Mouse (Mus musculus) kidney, postnatal 36 days (tissue): ENCODE measurements around the gene Flt4.

Experiments
- DNase-seq, 2 experiments: peaks; one replicate each; pipeline ENCODE4 v3.0.0; 2021 to 2022; ENCODE audit warnings: mixed read lengths in 2 of 2

Gene Flt4

DNA sequence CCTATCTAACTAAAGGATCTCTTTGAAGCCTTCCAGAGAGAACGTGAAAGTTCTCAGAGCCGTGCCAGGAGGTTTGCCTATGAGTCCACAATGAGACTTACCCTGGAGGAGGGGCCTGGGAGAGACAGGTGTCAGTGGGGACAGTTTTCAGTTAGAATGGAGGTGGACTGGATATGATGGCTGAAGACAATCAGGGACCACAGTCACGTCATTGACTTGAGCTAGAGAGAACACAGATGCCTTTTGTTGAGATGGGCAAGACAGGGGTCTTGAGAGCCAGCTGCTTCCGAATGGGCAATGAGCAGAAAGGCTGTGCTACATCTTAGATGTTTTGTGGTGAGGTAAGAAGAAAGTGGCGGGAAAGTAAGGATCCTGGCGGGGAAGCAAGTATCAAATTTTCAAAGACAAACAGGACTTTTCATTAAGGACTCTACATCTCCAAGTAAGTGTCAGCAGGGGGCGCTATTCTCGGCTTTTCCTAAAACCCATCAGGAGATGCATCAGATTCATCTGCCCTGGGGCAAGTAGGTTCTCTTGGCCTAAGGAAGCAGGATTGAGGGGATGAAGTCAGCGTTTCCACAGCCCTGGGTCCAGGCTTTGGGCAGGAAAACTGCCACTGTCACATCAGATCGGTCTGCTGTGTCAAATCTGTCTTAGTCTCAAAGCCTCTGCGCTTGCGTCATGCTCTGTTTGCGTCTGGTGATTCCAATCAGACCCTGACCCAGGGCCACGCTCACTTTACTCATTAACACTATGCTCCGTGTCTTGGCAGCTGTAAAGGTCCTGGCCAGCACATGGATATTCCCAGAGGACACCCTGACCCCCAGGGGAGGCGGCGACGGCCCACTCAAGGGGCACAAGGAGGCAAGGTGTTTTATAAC, 41.3 kb downstream of the Flt4 start:
- peak; percentile 75 to 84 for DNase-seq

DNA sequence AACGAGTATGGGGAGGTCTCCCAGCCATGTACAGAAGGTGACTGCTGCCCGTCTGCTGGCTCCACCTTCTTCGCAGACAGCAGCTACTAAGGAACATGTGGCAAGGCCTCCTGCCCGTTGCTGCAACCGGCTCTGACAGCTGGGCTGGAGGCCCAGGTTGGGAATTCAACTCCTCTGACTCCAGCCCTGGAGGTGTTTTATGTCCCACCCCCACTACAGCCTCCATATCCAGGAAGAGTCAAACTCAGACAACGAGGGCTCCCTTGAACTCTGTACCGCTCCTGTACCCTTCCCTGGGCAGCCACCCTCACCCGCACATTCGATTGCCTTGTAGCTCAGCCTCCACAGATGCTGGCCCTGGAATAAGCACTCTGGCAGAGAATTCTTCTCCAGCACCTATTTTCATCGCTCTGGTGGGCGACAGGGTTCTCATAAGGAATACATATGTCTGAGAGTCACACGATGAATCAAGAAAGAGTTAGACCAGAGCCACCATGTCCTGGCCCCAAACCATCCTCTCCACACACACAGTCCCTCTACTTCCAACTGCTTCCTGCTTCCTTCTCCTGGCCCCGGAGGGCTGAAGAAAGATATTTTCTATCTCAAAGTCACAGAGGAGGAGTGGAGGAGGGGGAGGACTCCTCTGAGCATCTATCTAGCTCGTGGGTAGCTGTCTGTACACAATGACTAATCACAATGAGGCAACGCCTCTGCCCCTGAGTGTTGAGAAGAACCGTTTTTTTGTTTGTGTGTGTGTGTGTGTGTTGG, 42.1 kb downstream of the Flt4 start:
- DNase-seq, result no peak

- DNase-seq, result no peak
Observed at GRCm38 (mm10) chr11:49651762-49652322, 42.8 kb downstream of the Flt4 start.

DNA sequence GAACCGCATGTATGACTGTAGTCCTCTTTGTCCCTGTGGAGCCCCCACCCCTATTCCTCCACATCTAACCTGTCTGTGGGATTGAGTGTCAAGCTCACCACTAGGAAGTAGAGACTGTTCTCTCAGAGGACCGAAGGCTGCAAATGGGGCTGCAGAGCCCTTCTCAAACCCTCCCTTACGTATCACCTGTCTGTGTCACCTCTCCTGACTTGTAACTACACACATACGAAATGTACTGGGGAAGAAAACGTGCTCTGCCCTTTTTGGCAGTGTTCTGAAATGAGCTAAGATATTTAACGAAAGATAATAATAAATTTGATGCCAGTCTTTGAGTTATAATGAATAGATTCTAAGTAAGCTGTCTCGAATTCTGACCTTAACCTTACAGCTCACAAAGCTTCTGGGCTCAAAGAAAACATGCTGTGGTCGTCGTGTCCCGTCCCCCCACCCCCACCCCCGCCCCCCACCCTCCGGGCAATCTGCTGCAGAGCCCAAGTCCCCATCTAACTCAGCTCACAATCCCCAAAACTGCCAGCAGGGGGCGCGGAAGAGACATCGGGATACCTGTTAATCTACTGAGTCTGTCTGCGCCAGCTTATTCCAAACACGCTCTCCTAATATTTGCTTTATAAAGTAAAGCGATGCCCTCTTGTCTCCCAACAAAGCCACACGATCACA, 43.5 kb downstream of the Flt4 start:
- DNase-seq, result peak; percentile 88 to 93

DNA sequence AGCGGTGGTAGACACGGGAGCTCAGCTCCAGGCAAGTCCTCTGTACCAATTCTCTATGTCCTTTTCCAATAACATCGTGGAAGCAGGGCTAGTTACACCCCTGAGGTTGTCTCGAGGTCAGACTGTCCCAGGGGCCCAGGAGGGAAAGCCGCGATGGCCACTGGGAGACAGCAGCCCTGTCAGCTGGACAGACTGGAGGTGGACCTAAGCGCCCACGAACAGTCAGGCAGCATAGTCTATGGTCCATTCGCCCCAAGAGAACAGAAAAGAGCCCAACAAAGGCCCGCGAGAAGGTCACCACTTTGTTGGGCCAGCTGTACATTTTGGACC, 44.0 kb downstream of the Flt4 start:
- DNase-seq, result peak in 1 of 2 experiments; percentile 25

DNA sequence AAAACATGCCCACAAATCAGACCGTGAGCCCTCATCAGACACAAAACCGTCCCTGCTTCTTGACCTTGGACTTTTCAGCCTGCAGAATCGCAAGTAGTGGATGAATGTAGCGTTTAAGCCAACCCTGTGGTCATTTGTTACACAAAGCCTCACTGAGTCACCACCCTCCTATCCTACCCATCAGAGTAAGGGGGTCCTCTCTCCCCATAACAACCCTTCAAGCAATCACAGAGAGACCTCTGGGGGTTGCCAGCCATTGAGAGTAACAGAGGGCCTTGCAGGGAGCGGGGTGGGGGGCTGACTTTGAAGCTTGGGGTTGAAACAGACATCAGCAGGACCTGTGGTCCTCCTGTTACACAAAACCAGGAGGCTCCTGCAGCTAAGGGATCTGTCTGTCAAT, 45.6 kb downstream of the Flt4 start:
- DNase-seq, result no peak

GRCm38 (mm10) chr11:49655501-49655900, 46.4 kb downstream of the Flt4 start:
- DNase-seq, result no peak

DNA sequence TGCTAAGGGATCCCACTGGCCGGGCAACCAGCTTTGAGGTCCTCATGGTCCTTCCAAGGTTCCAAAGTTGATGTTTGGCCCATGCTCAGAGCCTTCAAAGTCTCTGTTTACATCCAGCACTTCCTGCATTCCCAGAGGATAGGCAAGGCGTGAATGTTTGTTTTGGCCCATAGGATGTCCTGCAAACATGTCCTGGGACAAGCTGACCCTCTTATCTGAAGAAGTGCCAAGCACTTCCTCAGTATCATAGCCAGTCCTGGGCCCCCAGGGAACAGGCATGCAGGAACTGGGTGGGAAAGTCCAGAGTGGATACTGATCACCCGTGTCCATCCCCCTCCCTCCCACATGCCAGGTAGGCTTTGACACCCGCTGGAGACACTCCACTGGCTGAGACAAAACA, 49.0 kb downstream of the Flt4 start:
- DNase-seq, result peak; percentile 14 to 28

DNA sequence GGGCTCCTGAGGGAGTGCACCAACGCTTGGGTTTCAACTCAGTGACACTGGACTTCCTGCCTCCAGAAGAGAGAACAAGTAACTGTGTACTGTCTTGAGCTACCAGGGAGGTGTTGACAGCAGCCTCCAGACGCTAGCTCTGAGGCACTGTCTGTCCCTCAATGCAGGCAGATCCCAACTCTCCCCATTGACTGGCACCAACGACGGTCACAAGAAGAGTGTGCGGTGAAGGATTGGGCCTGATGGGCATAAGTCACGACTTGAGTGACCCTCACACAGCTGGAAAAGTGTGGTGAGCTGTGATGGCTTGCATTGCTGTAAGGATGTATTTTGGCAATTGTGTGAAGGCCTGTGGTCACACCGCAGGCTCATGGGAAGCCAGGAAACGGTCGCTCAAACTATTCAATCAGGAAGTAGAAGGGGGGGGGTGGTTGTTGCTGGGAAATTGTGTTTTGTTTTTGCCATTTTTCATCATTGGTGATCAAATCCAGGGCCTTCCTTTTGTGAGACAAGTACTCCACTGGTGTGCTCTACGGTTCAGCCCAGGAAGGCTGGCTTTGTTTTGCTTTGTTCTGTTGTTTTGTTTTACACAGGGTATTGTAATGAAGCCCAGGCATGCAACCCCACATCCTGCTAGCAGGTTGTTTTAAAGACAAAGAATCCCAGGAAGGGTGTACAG, 49.9 kb downstream of the Flt4 start:
- DNase-seq, result peak; percentile 15 to 21

DNA sequence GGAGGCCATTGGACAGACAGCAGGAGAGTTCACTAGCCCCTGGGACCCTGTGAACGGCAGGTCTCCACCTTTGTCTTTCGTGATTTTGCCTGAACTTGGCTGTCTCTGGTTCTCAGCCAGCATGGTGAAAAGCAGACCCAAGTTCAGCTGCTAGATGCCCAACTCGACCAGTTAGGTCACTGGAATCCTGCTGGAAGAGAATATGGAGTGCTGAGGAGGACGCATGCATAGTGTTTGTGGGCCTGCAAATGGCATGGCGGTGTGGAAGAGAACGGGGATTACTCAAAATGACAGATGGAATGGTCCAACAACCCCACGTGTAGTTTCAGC, 50.4 kb downstream of the Flt4 start:
- DNase-seq, result no peak

DNA sequence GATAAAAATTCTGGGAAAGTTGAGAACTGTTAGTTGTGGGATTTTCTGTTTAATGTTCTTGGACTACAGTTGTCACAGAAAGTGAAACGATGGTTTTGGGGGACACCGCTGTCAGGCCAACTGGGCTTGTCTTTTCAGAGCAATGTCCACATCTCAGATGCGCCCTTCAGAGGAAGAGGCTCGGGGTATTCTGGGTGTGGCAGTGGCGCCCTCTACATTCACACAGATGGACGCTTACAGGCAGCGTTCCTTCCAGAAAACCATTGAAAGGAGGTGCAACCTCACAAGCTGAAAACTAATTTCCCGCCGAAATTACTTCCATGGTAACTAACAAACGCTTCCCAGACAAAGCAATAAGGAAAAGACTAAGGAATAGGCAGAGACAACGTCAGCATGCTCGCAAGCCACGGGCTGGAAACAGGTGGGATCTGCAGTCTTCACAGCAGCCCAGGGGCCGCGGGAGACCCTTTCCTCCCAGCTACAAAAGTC, 53.3 kb downstream of the Flt4 start:
- no peak for DNase-seq

DNA sequence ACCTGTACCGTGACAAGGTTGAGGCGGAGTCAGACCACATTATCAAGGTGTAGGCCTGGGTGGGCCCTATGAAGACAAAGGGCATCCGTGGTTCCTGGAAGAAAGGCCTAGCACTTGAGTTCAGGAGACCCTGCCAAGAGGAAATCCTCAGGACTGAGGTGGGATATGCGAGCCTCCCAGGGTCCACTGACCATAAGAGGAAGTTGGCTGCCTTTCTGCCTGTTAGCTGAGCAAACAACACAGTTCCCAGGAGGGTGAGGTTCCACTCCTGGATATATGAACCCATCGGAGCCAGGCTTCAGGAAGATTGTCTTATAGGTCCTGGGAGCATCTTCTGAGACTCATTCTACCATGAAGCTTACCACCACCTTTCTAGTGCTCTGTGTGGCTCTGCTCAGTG, 54.2 kb downstream of the Flt4 start, which contains the start of gene Scgb3a1:
Gene Scgb3a1, plus strand, starts transcription at position 301 of the 400 bp plus-strand sequence.
- no peak for DNase-seq

- no peak for DNase-seq
Observed at GRCm38 (mm10) chr11:49664262-49665140, 55.4 kb downstream of the Flt4 start.

DNA sequence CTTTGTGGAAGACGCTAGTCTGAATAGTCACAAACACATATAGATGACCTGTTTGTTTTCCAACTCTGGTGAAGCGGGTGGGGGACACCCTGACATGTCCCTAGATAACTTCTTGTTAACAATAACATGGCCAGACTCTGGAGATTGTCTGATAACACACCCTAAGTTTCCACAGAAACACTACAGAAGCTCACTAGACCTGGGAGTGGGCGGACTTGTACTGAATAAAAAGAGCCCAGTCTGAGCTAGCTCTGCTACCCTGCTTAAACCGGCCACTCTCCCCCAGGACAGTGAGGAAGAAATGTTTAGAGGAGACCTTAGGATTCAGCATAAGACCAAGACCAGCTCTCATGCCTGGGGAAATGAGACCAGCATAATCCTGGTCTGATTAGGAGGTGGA, 56.4 kb downstream of the Flt4 start:
- DNase-seq, result no peak

- no peak for DNase-seq
Observed at GRCm38 (mm10) chr11:49673433-49673832, 64.4 kb downstream of the Flt4 start.

DNA sequence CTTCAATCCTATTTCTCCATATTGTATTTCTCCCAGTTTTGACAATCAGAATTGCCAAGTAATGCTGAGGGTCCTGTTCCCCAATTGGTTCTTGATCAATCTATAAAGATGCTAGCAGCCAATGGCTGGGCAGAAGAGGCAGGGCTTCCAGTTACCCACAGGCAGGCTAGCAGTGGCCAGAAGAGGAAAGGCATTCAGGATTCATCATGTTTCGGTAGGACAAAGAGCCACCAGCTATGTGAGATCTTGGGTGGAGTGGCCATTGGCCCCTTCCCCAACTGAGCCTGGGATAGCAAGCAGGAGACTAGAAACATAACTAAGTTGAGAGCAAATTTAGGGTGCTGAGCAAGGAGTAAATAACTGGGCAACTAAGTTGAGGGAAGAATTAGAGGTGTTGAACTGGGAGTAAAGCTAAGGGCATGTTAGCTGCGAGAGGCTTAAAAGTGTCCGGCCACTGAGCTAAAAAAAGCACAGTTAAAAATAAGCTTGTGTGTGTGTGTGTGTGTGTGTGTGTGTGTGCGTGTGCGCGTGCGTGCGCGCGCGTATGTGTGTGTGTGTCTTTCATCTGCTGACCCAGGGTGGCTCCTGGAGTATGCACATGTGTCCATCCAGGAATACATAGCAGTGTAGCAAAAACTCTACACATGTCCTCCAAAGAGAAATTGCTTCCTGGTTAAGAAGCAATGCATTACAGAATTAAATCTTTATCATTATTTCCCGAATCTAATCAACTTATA, 75.3 kb downstream of the Flt4 start:
- DNase-seq, result no peak

DNA sequence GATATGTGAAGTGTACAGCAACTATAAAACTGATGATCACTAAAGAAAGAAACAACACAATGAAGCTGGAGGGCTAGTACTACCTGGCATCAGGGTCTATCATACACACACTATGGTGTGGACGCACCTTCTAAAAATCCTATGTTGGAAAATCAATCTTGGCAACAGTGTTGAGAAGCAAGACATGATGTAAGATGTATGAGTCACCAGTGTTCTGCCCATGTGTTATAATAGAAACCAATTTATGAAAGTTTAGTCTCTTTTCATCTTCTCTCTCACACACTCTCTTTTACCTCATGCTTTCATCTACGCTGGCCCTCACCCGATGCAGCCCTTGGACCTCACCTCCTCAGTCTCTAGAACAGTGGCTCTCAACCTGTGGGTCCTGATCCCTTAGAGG, 86.0 kb downstream of the Flt4 start:
- DNase-seq, result no peak

DNA sequence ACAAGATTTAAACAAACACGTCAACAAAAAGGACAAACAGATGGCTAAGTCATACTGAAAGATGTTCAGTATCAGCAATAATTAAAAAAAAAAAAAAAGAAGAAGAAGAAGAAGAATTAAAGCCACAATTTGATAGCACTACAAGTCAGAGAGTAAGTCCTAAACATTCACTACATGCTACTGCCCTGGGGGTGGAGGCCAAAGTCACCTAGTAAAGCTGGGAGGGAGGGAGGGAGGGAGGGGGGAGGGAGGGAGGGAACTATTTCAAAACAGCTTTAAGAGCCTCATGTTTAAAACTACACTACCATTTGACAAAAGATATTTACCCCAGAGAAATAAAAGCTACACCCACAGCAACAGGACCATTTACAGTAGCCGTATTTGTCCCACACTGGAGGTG, 86.6 kb downstream of the Flt4 start:
- peak; percentile 55 to 61 for DNase-seq

GRCm38 (mm10) chr11:49696472-49696871, 87.4 kb downstream of the Flt4 start:
- DNase-seq, result no peak

- no peak for DNase-seq
Observed at GRCm38 (mm10) chr11:49697779-49698178, 88.7 kb downstream of the Flt4 start.

DNA sequence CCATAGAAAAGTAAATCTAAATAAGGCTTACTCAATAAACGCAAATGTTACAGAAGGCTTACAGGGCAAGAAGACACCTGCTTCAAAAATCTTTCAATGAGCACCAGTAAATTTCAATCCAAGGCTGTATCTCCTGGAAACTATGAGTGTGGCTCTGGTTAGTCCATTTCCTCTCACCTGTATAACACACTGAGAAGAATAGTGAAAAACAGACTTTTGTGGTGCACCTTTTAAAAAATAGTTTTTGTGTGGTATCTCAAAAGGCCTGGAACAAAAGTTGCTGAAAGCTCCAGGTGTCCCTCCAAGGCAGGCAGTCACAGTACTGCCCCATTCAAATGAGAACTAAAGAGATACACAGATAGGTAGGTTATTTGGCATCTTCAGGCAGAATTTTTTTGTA, 90.0 kb downstream of the Flt4 start:
- no peak for DNase-seq
